Mouse (Mus musculus): Measurements from ENCODE around the gene Grid1. TPM values are rescaled to one million over a fixed set of nuclear protein-coding genes. Genes with fewer than 3 reads are reported as not detected.

Gene Grid1
- polyA plus RNA-seq, 1 experiment = 0.24 TPM

DNA sequence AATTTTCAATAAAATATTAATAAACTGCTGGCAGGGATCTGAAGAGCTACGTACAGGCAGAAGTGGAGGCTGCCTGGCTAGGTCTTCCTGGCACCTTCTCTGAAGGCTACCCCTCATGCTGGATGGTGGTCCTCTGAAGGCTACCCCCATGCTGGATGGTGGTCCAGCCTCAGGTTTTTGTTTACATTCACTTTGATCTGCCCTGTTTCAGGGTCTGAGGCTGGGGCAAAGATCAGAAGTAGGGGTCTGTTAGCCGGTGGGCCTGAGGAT, 126.3 kb downstream of the Grid1 start:
- H3K9me3 ChIP-seq (replicated peaks; ENCODE audit: control insufficient read depth, insufficient read depth, low read length, poor library complexity, severe bottlenecking) = no peaks in the 10 kb centered on the region
- H3K4me1 ChIP-seq (ENCODE audit: control insufficient read depth, insufficient read depth, low read length) = no peaks in the 10 kb centered on the region
- no peak for TF ChIP-seq CTCF (IDR thresholded peaks at IDR 0.05; ENCODE audit: low read depth, low read length)
- TF ChIP-seq EP300 (IDR thresholded peaks at IDR 0.05; ENCODE audit: insufficient read depth, low read depth, low read length) = no peak
- no peak for TF ChIP-seq POLR2A (IDR thresholded peaks at IDR 0.05; ENCODE audit: insufficient read depth, low read length)
- no peaks in the 10 kb centered on the region; the same call in 1 of the 2 replicates for H3K27me3 ChIP-seq (ENCODE audit: control insufficient read depth, insufficient read depth, low read length, poor library complexity, severe bottlenecking)
- H3K36me3 ChIP-seq (ENCODE audit: control insufficient read depth, insufficient read depth, low read length, poor library complexity, severe bottlenecking) = no peaks in the 10 kb centered on the region
- no peak overlapping the region for H3K4me3 ChIP-seq (ENCODE audit: low read depth, low read length)
- no peak overlapping the region for H3K27ac ChIP-seq (ENCODE audit: insufficient read depth, low read length)
- no peak overlapping the region for H3K9ac ChIP-seq (ENCODE audit: low read depth, poor library complexity, severe bottlenecking)

DNA sequence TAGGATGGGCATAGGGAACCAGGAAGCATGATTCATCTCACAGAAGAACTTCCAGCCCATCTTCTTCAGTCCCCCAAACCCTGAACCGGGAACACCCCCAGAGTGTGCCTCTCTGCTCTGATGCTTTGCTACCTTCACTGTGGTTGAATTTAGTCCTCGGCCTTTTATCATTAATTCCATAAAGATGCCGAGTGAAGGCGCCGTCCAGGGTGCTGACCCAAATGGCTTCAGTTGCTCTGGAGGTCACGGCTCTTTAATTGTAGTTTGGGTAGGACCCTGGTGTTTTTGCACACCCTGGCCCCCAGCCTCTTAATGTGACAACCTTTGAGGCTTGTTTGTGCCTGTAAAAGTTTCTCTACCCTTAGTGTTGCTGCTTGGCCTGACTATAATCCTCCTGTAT, 128.3 kb downstream of the Grid1 start:
- H3K9me3 ChIP-seq (replicated peaks; ENCODE audit: control insufficient read depth, insufficient read depth, low read length, poor library complexity, severe bottlenecking) = no peaks in the 10 kb centered on the region
- no peak overlapping the region for H3K27ac ChIP-seq (ENCODE audit: insufficient read depth, low read length)
- no peak for TF ChIP-seq POLR2A (IDR thresholded peaks at IDR 0.05; ENCODE audit: insufficient read depth, low read length)
- no peak for TF ChIP-seq EP300 (IDR thresholded peaks at IDR 0.05; ENCODE audit: insufficient read depth, low read depth, low read length)
- no peak for TF ChIP-seq CTCF (IDR thresholded peaks at IDR 0.05; ENCODE audit: low read depth, low read length)
- no peaks in the 10 kb centered on the region; the same call in 1 of the 2 replicates for H3K27me3 ChIP-seq (ENCODE audit: control insufficient read depth, insufficient read depth, low read length, poor library complexity, severe bottlenecking)
- no peak overlapping the region for H3K9ac ChIP-seq (ENCODE audit: low read depth, poor library complexity, severe bottlenecking)
- no peak overlapping the region for H3K4me3 ChIP-seq (ENCODE audit: low read depth, low read length)
- no peaks in the 10 kb centered on the region for H3K4me1 ChIP-seq (ENCODE audit: control insufficient read depth, insufficient read depth, low read length)
- H3K36me3 ChIP-seq (ENCODE audit: control insufficient read depth, insufficient read depth, low read length, poor library complexity, severe bottlenecking) = no peaks in the 10 kb centered on the region

DNA sequence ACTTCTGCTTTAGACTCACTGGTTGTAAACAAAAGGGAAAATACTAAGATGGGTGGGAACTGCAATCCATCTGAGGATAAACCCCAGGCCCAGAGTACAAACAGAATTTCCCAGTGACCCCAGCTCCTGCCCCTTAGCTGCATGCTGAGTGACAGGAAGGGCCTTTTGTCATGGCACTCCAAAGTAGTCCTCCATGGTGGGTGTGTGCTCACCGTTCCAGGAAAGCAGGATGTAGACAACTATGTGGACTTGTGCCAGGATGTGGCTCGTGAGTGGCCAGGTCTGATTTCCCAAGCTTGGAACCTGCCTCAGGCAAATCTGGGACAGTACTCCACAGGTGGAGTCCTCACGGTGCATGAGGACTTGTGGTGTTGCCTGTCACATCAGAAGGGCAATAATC, 132.4 kb downstream of the Grid1 start:
- TF ChIP-seq EP300 (IDR thresholded peaks at IDR 0.05; ENCODE audit: insufficient read depth, low read depth, low read length) = no peak
- TF ChIP-seq CTCF (IDR thresholded peaks at IDR 0.05; ENCODE audit: low read depth, low read length) = no peak
- TF ChIP-seq POLR2A (IDR thresholded peaks at IDR 0.05; ENCODE audit: insufficient read depth, low read length) = no peak
- H3K27ac ChIP-seq (ENCODE audit: insufficient read depth, low read length) = no peak overlapping the region
- H3K9ac ChIP-seq (ENCODE audit: low read depth, poor library complexity, severe bottlenecking) = no peak overlapping the region
- no peaks in the 10 kb centered on the region for H3K9me3 ChIP-seq (replicated peaks; ENCODE audit: control insufficient read depth, insufficient read depth, low read length, poor library complexity, severe bottlenecking)
- H3K4me3 ChIP-seq (ENCODE audit: low read depth, low read length) = no peak overlapping the region
- no peaks in the 10 kb centered on the region for H3K27me3 ChIP-seq (ENCODE audit: control insufficient read depth, insufficient read depth, low read length, poor library complexity, severe bottlenecking)
- H3K36me3 ChIP-seq (ENCODE audit: control insufficient read depth, insufficient read depth, low read length, poor library complexity, severe bottlenecking) = no peaks in the 10 kb centered on the region
- H3K4me1 ChIP-seq (ENCODE audit: control insufficient read depth, insufficient read depth, low read length) = no peaks in the 10 kb centered on the region

DNA sequence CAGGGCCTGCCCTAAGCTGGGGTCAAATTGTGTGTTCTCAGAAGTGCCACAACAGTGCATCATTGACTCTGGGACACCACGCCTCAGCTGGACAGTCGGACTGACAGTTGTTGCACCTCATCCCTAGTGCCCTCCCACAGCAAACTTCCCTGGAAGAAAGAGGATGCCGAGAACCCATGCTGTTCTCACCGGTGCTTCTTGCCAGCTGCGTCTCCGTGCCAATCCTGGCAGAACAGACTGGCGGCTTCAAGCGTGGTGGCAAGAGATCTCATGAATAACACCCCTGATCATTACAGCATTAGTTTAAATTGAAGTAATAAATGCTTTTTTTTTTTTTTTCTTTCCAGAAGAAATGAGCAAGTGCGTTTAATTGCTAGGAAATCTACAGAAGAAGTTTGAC, 133.7 kb downstream of the Grid1 start:
- H3K4me1 ChIP-seq (ENCODE audit: control insufficient read depth, insufficient read depth, low read length) = no peaks in the 10 kb centered on the region
- H3K9ac ChIP-seq (ENCODE audit: low read depth, poor library complexity, severe bottlenecking) = no peak overlapping the region
- H3K9me3 ChIP-seq (replicated peaks; ENCODE audit: control insufficient read depth, insufficient read depth, low read length, poor library complexity, severe bottlenecking) = no peaks in the 10 kb centered on the region
- no peak overlapping the region for H3K4me3 ChIP-seq (ENCODE audit: low read depth, low read length)
- H3K27ac ChIP-seq (ENCODE audit: insufficient read depth, low read length) = no peak overlapping the region
- TF ChIP-seq CTCF (IDR thresholded peaks at IDR 0.05; ENCODE audit: low read depth, low read length) (no peak), POLR2A (IDR thresholded peaks at IDR 0.05; ENCODE audit: insufficient read depth, low read length) (no peak), EP300 (IDR thresholded peaks at IDR 0.05; ENCODE audit: insufficient read depth, low read depth, low read length) (no peak)
- H3K27me3 ChIP-seq (ENCODE audit: control insufficient read depth, insufficient read depth, low read length, poor library complexity, severe bottlenecking) = no peaks in the 10 kb centered on the region
- H3K36me3 ChIP-seq (ENCODE audit: control insufficient read depth, insufficient read depth, low read length, poor library complexity, severe bottlenecking) = no peaks in the 10 kb centered on the region

DNA sequence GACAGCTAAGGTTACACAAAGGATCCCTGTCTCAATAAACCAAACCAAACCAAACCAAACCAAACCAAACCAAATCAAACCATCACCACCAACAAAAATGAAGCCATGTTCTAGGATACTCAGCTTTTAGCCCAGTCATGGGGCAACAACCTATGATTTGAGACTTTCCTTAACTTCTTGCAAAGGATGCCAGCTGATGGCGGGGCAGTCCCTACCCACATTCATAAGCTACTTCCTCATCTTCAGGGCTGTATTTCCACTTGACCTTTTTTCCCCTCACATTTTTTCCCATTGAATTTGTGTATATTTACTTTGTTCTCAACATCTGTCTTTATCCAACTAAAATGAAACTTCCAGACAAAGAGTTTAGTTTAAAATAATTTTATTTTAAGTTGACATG, 135.8 kb downstream of the Grid1 start:
- no peak overlapping the region for H3K9ac ChIP-seq (ENCODE audit: low read depth, poor library complexity, severe bottlenecking)
- TF ChIP-seq EP300 (IDR thresholded peaks at IDR 0.05; ENCODE audit: insufficient read depth, low read depth, low read length) = no peak
- TF ChIP-seq POLR2A (IDR thresholded peaks at IDR 0.05; ENCODE audit: insufficient read depth, low read length) = no peak
- no peak for TF ChIP-seq CTCF (IDR thresholded peaks at IDR 0.05; ENCODE audit: low read depth, low read length)
- H3K4me1 ChIP-seq (ENCODE audit: control insufficient read depth, insufficient read depth, low read length) = no peaks in the 10 kb centered on the region
- H3K4me3 ChIP-seq (ENCODE audit: low read depth, low read length) = no peak overlapping the region
- H3K9me3 ChIP-seq (replicated peaks; ENCODE audit: control insufficient read depth, insufficient read depth, low read length, poor library complexity, severe bottlenecking) = no peaks in the 10 kb centered on the region
- no peaks in the 10 kb centered on the region for H3K27me3 ChIP-seq (ENCODE audit: control insufficient read depth, insufficient read depth, low read length, poor library complexity, severe bottlenecking)
- no peak overlapping the region for H3K27ac ChIP-seq (ENCODE audit: insufficient read depth, low read length)
- H3K36me3 ChIP-seq (ENCODE audit: control insufficient read depth, insufficient read depth, low read length, poor library complexity, severe bottlenecking) = no peaks in the 10 kb centered on the region

DNA sequence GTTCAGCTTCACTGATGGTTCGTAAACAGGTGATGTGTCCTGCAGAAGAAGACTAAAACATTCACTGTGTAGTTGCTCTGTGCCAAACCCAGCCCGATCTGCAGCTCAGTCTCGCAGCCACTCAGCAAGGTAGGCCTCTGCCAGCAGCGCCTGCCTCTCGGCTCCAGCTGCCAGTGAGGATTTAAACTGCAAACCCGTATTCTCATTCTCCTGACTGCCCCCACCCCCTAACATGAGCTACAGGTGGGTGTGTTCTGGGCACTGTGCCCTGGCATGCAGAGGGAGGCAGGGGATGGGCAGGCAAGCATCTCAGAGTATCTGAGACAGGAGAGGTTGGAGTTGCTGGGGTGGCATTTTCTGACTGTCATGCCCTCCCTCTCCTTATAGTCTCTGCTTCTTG, 140.3 kb downstream of the Grid1 start:
- no peak overlapping the region for H3K9ac ChIP-seq (ENCODE audit: low read depth, poor library complexity, severe bottlenecking)
- no peak for TF ChIP-seq CTCF (IDR thresholded peaks at IDR 0.05; ENCODE audit: low read depth, low read length)
- TF ChIP-seq POLR2A (IDR thresholded peaks at IDR 0.05; ENCODE audit: insufficient read depth, low read length) = no peak
- TF ChIP-seq EP300 (IDR thresholded peaks at IDR 0.05; ENCODE audit: insufficient read depth, low read depth, low read length) = no peak
- no peak overlapping the region for H3K4me3 ChIP-seq (ENCODE audit: low read depth, low read length)

More for the DNA sequence above, 140.3 kb downstream of the Grid1 start:
- Histone ChIP-seq H3K27me3 (ENCODE audit: control insufficient read depth, insufficient read depth, low read length, poor library complexity, severe bottlenecking) (no peaks in the 10 kb centered on the region), H3K27ac (ENCODE audit: insufficient read depth, low read length) (no peak overlapping the region), H3K9me3 (replicated peaks; ENCODE audit: control insufficient read depth, insufficient read depth, low read length, poor library complexity, severe bottlenecking) (no peaks in the 10 kb centered on the region), H3K4me1 (ENCODE audit: control insufficient read depth, insufficient read depth, low read length) (no peaks in the 10 kb centered on the region), H3K36me3 (ENCODE audit: control insufficient read depth, insufficient read depth, low read length, poor library complexity, severe bottlenecking) (no peaks in the 10 kb centered on the region)
